Mouse (Mus musculus) adrenal gland, postnatal 14 days (tissue): Measurements from ENCODE around the gene Prkch. TPM values are rescaled to one million over a fixed set of nuclear protein-coding genes. Genes with fewer than 3 reads are reported as not detected.

Source experiments
- DNase-seq: peaks from one replicate; pipeline ENCODE4 v3.0.0; 2021; ENCODE audit warnings: mixed read lengths
- total RNA-seq: library from RNA; stranded (reverse); gene quantifications from 2 replicates; pipeline ENCODE4 v1.2.3, GENCODE M21; 2021

Gene Prkch
- total RNA-seq, 1 experiment from 2014 or later, result 19.9 TPM

- no peak for DNase-seq
Measured at GRCm38 (mm10) chr12:73762001-73762400, 177.4 kb downstream of the Prkch start.

DNA sequence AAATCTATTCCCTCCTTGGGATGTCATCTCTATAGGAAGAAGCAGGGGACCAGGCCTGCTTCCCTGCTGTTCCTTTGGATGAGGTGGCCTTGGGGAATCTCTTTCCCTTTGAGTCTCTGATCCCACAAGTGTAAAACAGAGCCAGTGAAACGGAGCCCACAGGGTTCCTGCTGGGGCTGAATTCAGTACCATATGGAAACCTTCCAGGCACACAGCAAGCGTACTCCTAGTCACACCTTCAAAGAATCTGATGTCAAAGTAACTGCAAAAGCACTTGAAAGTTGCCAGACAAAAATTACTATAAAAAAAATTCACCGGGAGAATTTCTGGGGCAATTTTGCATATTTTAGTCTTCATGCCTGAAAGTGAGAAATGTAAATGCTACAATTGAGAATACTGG lies 178.2 kb downstream of the Prkch start:
- DNase-seq, result no peak

- no peak for DNase-seq
Measured at GRCm38 (mm10) chr12:73764649-73765525, 180.3 kb downstream of the Prkch start.

- peak; percentile 16 for DNase-seq
Measured at GRCm38 (mm10) chr12:73766152-73766551, 181.6 kb downstream of the Prkch start.

- peak; percentile 18 for DNase-seq
Measured at GRCm38 (mm10) chr12:73768788-73769187, 184.2 kb downstream of the Prkch start.

DNA sequence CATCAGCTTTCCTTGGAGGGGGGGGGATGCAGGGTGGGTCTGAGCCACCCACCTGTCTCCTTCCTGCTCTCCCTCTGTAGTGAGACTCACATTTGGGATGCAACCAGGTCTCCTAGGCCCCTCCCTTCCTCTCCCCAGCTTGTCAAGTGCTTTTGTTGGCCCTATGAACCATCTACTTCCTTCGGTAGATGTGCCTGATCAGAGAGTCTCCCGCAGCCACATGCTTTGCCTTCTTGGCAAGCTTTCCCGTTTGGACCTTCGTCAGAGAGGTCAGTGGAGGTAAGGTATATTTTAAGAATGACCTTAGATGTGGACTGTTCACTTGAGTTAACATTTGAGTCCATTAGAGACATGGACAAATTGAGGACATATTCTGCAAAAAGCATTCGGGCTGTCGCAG lies 184.9 kb downstream of the Prkch start:
- no peak for DNase-seq

DNA sequence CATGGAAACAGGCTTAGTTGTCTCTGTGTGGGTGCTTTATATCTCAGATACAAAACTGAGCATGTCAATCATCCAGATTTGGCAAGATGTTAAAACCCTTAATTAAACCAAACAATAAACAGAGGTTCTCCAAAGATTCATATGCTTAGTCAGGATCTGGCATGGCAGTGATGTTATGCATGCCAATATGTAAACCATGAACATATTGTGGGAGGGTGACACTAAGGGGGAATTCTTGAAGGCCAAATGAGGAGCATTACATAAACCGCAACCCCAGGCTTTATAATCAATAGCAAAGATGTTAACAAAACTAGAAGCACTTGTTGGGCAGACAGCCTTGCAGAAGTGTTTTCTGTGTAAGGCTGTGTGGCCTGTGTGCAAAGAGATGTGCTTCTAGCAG lies 186.2 kb downstream of the Prkch start:
- DNase-seq, result no peak

GRCm38 (mm10) chr12:73774793-73775385 lies 190.3 kb downstream of the Prkch start:
- DNase-seq, result peak; percentile 53

DNA sequence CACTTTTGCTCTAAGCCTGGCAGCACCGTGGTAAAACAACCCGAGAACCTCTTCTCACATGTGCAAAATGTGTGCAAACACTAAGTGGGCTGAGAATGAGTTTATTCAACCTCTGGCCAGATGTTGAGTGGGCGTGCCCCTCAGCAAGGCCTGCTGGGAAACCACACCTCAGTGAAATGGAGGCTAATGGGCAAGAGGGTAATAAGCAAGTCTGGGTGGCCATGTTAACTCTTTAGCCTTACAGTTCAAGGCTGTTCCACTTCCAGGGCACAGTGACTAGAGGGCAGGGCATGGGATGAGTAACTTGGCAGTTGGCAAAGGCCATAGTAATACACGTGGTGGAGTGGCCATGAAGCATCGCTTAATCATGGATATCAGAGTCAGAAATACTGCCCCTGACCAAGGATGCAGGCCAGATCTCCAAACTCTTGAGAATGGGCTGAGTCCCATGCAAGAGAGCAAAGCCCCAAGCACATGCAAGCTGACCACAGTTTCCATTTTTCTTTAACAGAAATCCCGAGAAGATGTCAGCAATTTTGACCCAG lies 191.9 kb downstream of the Prkch start:
- peak; percentile 75 for DNase-seq

DNA sequence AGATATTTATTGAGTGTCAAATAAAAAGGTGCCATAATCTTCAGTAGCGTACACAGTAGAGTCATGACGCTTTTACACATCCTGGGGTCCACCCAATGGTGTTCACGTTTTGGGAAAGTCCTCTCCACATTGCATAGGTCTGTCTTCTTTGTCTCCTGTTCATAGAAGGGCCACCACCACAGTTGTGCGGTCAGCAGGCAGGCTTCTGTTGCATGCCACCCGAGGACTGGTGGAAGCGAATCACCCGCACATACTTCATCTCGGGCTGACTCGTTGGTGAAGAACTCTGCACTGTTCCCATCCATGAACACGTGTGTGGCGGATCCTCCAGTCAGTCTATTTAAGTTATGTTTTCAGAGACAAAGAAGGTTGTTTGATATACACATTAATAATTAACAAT lies 193.1 kb downstream of the Prkch start:
- no peak for DNase-seq

DNA sequence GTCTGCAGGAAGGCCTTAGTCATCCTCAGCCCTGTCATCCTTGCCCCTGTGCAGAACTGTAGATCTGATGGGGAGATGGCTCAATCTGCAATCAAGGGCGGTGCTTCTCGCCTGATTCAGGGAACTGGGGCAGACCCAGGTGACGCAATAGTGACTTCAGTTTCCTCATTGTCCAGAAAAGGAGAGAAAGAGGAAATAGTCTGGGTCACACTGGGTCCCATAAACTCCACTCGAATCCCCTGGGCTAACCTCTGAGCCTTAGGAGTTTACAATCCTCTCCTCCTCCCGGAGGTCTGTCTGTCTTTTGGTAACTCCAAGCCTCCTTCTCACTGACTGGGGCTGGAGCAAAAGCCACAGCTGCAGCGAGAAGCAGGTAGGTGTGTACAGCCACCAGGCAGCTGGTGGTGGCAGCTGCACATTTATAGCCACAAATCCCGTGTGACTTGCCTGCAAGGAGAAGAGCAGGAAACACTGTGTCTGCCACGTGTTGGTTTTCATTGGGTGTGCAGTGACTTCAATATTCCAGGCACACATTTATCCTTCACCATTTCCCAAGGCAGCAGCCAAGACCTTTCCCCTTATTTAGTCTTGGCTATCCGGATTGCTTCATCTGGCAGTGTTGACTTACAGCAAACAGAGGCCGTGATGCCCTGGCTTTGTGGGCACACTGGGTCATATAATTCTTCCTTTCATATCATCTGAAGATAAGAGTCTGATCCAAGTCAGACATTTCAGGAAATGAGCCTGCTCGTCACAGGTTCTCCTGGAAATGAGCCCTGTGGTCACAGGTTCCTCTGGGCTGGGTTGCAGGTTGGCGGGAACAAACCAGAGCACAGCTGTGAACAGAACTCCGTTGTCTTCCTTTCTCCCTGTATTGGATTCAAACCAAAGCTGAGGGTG lies 195.0 kb downstream of the Prkch start:
- DNase-seq, result peak; percentile 82

DNA sequence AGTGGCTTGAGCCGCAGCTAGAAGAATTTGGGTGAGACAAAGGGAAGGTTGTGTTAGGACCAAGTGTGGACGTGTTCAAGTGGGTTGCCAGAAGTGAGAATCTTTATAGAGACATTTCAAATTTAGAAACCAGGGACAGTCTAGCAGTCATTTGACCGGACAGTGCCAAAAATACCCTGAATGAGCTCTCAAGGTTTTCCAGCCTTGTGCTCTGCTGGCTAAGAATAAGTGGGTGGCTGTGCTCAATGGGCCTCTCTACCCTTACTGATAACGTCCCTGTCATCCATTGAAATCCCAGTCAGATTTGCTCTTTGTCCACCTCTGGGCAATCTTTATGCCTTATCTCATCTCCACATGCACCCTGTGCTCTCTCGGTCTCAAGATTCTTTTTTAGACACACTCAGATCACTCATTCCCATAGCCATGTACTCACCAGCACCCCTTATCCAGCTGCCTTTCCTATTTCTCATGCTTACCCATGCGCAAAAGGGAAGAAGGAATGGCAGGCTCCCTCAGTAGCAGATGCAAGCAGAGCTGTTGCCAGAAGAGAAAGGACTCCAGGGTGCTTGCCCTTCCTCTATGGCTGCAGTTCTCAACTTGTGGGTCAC lies 196.9 kb downstream of the Prkch start:
- DNase-seq, result no peak

- DNase-seq, result peak; percentile 85
Measured at GRCm38 (mm10) chr12:73786909-73787308, 202.3 kb downstream of the Prkch start.

DNA sequence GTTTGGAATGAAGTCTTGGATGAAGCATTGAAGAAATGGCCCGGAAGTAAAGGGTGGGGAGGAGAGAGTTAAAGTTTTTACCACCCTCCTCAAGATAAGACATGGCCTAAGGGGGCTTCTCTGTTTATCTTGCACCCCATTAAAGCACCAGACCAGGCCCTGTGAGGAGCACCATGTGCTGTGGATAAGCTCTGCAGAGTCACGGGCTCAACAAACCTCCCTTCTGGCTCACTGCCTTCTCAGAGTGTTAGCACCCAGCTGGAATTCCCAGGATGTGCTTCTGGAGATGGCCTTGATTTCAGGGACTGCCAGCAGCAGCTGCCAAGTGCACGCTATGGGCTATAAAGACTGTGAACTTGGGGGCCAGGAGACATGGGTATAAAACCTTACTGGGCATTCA lies 204.3 kb downstream of the Prkch start:
- DNase-seq, result peak; percentile 69

- DNase-seq, result peak; percentile 54
Measured at GRCm38 (mm10) chr12:73790571-73791108, 206.0 kb downstream of the Prkch start.

DNA sequence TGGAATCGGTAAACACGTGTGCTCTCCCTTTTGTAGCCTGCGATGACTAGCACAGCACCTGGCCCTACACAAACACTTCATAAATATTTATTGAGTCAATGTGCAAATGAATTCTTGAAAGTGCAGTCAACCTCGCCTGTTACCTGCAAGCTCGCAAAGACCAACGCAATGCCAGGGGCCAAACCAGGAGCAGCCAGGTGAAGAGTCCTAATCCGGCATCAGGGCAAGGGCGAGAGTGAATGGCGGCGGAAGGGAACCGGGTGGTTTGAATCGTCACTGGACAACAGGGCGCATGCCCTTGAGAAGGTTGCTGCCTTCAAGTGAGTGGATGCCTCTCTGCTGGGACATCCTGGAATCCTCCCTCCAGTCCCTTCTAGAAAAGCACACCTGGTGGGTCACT lies 208.6 kb downstream of the Prkch start:
- no peak for DNase-seq

GRCm38 (mm10) chr12:73793744-73794143 lies 209.1 kb downstream of the Prkch start:
- DNase-seq, result peak; percentile 37

GRCm38 (mm10) chr12:73794151-73794883 lies 209.7 kb downstream of the Prkch start:
- DNase-seq, result peak; percentile 95

- DNase-seq, result no peak
Measured at GRCm38 (mm10) chr12:73799671-73800070, 215.1 kb downstream of the Prkch start.

- peak; percentile 66 for DNase-seq
Measured at GRCm38 (mm10) chr12:73800886-73801285, 216.3 kb downstream of the Prkch start.

DNA sequence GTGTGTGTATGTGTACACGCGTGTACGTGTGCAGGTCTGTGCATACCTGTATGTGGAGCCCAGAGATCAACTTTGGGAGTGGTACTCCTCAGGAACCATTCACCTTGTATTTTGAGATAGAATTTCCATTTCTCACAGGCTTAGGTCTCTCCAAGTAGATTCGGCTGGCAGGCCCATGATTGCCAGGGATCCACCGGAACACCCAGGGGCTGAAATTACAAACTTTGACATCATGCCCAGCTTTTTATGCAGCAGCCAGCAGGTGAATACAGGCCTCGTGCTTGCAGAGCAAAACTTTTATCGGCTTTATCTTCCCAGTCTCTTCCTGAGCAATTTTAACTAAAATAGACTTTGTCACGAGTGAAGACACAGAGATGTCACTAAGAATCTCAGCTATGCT lies 217.2 kb downstream of the Prkch start:
- DNase-seq, result no peak
